Mouse (Mus musculus) cortical plate, adult 2 months (tissue): ENCODE results near the gene Plekhg4.

ENCODE experiments used
- CTCF ChIP-seq: fragments of 200-500 bp; IDR thresholded peaks from 2 replicates; pipeline ENCODE4 v1.5.1; 2011; ENCODE audit warnings: mild to moderate bottlenecking, control low read depth, low read length; ENCODE audit not compliant: insufficient read depth; ENCODE audit errors: extremely low read depth
- POLR2A ChIP-seq: fragments of 200-500 bp; IDR thresholded peaks from 2 replicates; pipeline ENCODE4 v1.6.1; 2011; ENCODE audit warnings: mild to moderate bottlenecking, low read length, control low read depth; ENCODE audit not compliant: insufficient read depth; ENCODE audit errors: extremely low read depth

GRCm38 (mm10) chr8:105361751-105362702 lies 11.0 kb upstream of the Plekhg4 start:
- TF ChIP-seq POLR2A (no peak), CTCF (no peak)
